Mouse (Mus musculus) kidney, adult 2 months (tissue): ENCODE results near the gene Ubqln1. TPM values are rescaled to one million over a fixed set of nuclear protein-coding genes. Genes with fewer than 3 reads are reported as not detected.

Experiments used
- DNase-seq: peaks from one replicate; pipeline ENCODE4 v3.0.0; 2021
- H3K27ac ChIP-seq: fragments of 200-500 bp; 2 replicates; pipeline ENCODE4 v1.5.1; 2012; ENCODE audit warnings: low read depth, low read length, control low read depth, inconsistent platforms; ENCODE audit not compliant: insufficient read depth
- H3K27me3 ChIP-seq: fragments of 200-500 bp; replicated peaks from 2 replicates; pipeline ENCODE4 v1.6.1; 2012; ENCODE audit warnings: mild to moderate bottlenecking, moderate library complexity, low read length, inconsistent platforms; ENCODE audit not compliant: control insufficient read depth, insufficient read depth
- H3K36me3 ChIP-seq: fragments of 200-500 bp; 2 replicates; pipeline ENCODE4 v1.6.1; 2012; ENCODE audit warnings: mild to moderate bottlenecking, moderate library complexity, low read length, inconsistent platforms; ENCODE audit not compliant: control insufficient read depth, insufficient read depth
- H3K4me1 ChIP-seq: fragments of 200-500 bp; 2 replicates; pipeline ENCODE4 v1.6.1; 2011; ENCODE audit warnings: low read length; ENCODE audit not compliant: control insufficient read depth, insufficient read depth
- H3K4me3 ChIP-seq: fragments of 200-500 bp; 2 replicates; pipeline ENCODE4 v1.5.1; 2011; ENCODE audit warnings: mild to moderate bottlenecking, low read depth, low read length, control low read depth; ENCODE audit not compliant: insufficient read depth
- CTCF ChIP-seq: fragments of 200-500 bp; conservative IDR thresholded peaks from 2 replicates; pipeline ENCODE4 v1.5.1; 2011; ENCODE audit warnings: low read depth, mild to moderate bottlenecking, control low read depth, low read length, moderate library complexity, mixed read lengths; ENCODE audit not compliant: insufficient read depth, insufficient read length
- POLR2A ChIP-seq: fragments of 200-500 bp; IDR thresholded peaks from one replicate; pipeline ENCODE4 v1.6.1; 2011; ENCODE audit warnings: low read depth, low read length, control low read depth
- WGBS: fragments of 180-500 bp; shearing (Covaris S2); methylation state at CpG from one replicate; pipeline ENCODE4 v1.1.7; 2018; 5-methylcytosine and 5-hydroxymethylcytosine counted together
- polyA plus RNA-seq: library from polyadenylated mRNA; depleted of rRNA; stranded (reverse); fragments of >200 nt; gene quantifications from 2 replicates; pipeline ENCODE4 v1.2.3, GENCODE M21; 2012; rRNA removed

Gene Ubqln1
- polyA plus RNA-seq, 1 experiment = 111 TPM

DNA sequence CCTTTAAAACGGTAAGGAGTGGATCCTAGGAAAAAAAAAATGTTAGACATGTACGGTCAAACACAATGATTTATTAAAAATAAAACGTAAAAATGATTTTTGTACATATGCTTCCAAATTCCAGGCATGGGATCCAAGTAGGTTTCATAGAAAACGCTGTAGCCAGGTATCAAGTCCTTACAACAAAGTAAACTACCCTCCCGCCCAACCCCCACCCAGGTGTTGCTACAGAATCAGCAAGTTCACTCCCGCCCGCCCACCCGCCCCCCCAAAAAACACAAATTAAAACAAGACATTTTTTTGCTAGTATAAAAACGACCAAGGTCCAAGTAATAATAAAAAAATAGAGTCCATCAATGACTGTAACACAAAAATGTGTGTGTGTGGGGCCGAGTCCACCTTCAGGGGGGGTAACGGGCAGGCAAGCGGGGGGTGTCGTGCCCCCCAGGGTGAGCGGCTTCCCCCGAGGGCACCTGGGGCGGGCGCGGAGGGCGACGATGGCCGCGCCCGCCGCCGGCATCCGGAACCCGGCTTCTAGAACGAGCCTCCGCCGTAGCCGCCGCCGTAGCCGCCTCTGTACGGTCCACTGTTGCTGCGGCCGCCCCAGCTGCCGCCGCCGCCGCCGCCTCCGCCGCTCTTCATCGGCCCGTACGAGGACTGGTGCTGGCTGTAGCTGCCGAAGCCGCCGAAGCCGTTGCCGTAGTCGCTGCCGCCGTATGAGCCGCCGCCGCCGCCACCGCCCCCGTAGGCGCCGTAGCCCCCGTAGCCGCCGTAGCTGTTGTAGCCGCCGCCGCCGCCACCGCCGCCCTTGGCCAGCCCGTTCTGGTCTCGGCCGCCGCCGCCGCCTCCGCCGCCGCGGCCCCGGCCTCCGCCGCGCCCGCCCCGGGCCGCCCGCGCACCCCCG, 88.3 kb downstream of the Ubqln1 start:
- peaks cover 3% of the 10 kb centered on the region for H3K36me3 ChIP-seq
- H3K4me3 ChIP-seq = peak overlapping the region; percentile 72
- 2% methylated on average over 78 of the region's 92 CpGs for WGBS
- H3K27me3 ChIP-seq = no peaks in the 10 kb centered on the region
- H3K27ac ChIP-seq = peak overlapping the region; percentile 100
- no peak for TF ChIP-seq CTCF
- no peak for TF ChIP-seq POLR2A
- no peak for DNase-seq
- peaks cover 16% of the 10 kb centered on the region for H3K4me1 ChIP-seq

Other genes with a start within 250 kb of the Ubqln1 start
- 24.7 and 26.3 TPM in 2 replicates for gene Klhl3, start 102.1 kb downstream of the Ubqln1 start, polyA plus RNA-seq
- 38.3 and 46.8 TPM in 2 replicates for gene Hnrnpa0, start 87.1 kb downstream of the Ubqln1 start, polyA plus RNA-seq
- 21.0 and 27.4 TPM in 2 replicates for gene Idnk, start 58.0 kb downstream of the Ubqln1 start, polyA plus RNA-seq
- 11.0 and 11.9 TPM in 2 replicates for gene Gkap1, start 60.0 kb upstream of the Ubqln1 start, polyA plus RNA-seq
- 0.22 and 0.31 TPM in 2 replicates for gene Kif27, start 143.5 kb upstream of the Ubqln1 start, polyA plus RNA-seq
- gene 2210016F16Rik, start 169.6 kb upstream of the Ubqln1 start, polyA plus RNA-seq = 25.2 and 33.8 TPM in 2 replicates
- gene Rmi1, start 186.6 kb upstream of the Ubqln1 start, polyA plus RNA-seq = 7.1 and 9.0 TPM in 2 replicates
- gene Hnrnpk, start 187.7 kb upstream of the Ubqln1 start, polyA plus RNA-seq = 175 and 211 TPM in 2 replicates